Mouse (Mus musculus) midbrain, embryonic 10.5 days (tissue): ENCODE measurements around the gene Nexn. TPM values are rescaled to one million over a fixed set of nuclear protein-coding genes. Genes with fewer than 3 reads are reported as not detected.
"Not testable (repeated sequence)": the region's sequence is repeated elsewhere in the genome, so short reads cannot be mapped to it uniquely, and the experiment has no call there.

Source experiments
- DNase-seq: peaks from one replicate; pipeline ENCODE4 v3.0.0-alpha.2; 2017; ENCODE audit warnings: low spot score
- H3K27ac ChIP-seq: fragments of 300-500 bp; sonication (generic); replicated peaks from 2 replicates; pipeline ENCODE4 v1.5.1; 2016; ENCODE audit warnings: mild to moderate bottlenecking
- H3K27me3 ChIP-seq: fragments of 300-500 bp; sonication (generic); 2 replicates; pipeline ENCODE4 v1.6.1; 2016; ENCODE audit warnings: low read depth, mild to moderate bottlenecking; ENCODE audit not compliant: poor library complexity, severe bottlenecking
- H3K36me3 ChIP-seq: fragments of 300-500 bp; sonication (generic); 2 replicates; pipeline ENCODE4 v1.6.1; 2016; ENCODE audit warnings: mild to moderate bottlenecking, moderate library complexity
- H3K4me1 ChIP-seq: fragments of 300-500 bp; sonication (generic); 2 replicates; pipeline ENCODE4 v1.6.1; 2016
- H3K4me3 ChIP-seq: fragments of 300-500 bp; sonication (generic); 2 replicates; pipeline ENCODE4 v1.5.1; 2016; ENCODE audit warnings: mild to moderate bottlenecking, moderate library complexity
- H3K9me3 ChIP-seq: fragments of 300-500 bp; sonication (generic); replicated peaks from 2 replicates; pipeline ENCODE4 v1.6.1; 2016; ENCODE audit warnings: mild to moderate bottlenecking
- WGBS: fragments of 180-500 bp; shearing (Covaris S2); methylation state at CpG from one replicate; pipeline ENCODE4 v1.1.7; 2016; 5-methylcytosine and 5-hydroxymethylcytosine counted together
- polyA plus RNA-seq: library from polyadenylated mRNA; unstranded; fragments of >200 nt; fragmentation: Nextera tagmentation; extraction: Ambion mirVana; gene quantifications from 2 replicates; pipeline ENCODE4 v1.2.1, GENCODE M21; 2016

The Nexn gene
- polyA plus RNA-seq, 1 experiment from 2014 or later = 3.0 TPM

DNA sequence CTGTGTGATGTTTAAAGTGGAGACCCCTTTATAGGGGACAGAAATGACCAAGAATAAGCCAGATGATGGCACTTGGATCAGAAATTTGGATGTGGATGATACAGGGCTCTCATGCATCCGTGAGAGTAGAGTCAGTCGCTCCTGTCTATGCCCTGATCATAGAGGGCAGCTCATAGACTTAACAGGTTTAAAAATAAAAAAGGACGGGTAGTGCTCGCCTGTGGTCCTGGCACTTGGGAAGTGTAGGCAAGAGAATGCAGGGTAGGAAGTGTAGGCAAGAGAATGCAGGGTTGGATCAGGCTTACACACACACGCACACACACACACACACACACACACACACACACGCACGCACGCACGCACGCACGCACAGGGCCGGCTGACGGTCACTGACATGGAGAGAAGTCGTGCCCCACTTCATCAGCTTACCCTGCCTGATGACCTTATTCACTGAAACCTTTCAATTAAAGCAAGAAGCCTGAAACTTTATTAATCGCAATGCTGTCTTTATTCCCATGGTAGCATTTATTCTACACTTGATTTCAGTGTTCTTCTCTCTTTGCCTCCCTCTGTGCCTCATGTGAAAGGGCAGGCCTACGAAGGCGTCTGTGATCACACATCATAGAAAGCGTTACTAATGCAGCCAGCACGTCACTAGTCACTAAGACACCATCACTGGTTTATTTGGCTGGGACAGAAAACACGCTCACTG lies 7.0 kb upstream of the Nexn start:
- Histone ChIP-seq H3K9me3 (no peaks in the 10 kb centered on the region), H3K27ac (no peak overlapping the region), H3K4me1 (peaks cover 6% of the 10 kb centered on the region; the same call in 1 of the 2 replicates), H3K36me3 (peaks cover 13% of the 10 kb centered on the region), H3K4me3 (no peak overlapping the region), H3K27me3 (peaks cover 10% of the 10 kb centered on the region)
- no peak for DNase-seq
- 86% methylated on average over 20 of the region's 20 CpGs for WGBS

DNA sequence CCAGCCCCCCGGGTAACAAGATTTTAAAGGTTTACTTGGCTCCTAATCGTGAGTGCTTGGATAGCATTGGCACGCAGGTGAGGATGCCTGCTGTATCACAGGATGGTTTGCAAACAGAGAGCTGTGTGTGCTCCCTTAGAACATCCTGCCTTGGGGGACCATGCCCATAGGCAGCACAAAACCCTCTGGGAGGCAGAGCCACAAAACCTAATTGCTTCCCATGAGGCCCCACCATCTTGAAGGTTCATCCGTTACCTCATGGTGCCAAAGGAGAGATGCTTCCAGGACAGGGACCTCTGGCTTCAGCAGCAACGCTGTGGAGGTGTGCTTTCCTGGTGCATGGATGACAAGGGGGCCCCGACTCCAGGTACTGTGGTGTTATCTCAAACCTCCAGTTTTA lies 5.7 kb upstream of the Nexn start:
- Histone ChIP-seq H3K4me3 (no peak overlapping the region), H3K36me3 (peaks cover 11% of the 10 kb centered on the region), H3K4me1 (peaks cover 6% of the 10 kb centered on the region; the same call in 1 of the 2 replicates), H3K9me3 (no peaks in the 10 kb centered on the region), H3K27ac (no peak overlapping the region), H3K27me3 (peaks cover 22% of the 10 kb centered on the region)
- 86% methylated on average over 6 of the region's 6 CpGs for WGBS
- DNase-seq = no peak

DNA sequence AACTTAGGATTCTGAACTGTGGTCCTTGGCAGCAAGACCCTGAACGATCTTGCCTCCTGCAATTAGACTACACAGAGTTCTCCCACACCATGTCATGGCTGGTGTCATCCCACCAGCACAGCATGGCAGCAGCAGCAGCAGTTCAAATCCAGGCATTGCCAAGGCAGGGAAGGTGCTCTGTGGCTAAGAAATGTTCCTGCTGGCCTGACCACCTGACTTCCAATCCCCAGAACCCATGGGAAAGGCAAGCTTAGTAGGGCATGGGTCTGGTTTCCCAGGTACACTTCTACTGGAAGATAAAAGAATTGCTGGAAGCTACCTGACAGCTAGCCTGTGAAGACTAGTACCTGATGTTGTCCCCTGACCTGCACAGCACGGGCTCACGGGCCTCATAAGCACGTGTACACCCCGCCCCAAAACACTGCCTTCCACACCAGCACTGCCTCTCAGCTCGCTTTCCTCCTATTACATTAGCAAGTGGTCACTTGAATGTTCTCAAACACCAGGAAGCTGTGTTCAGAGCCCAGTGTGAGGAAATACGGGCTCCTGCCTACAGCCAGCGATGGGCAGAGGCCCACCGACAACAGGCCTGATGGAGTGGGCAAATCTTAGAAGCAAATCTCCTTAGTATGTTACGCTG lies 5.0 kb upstream of the Nexn start:
- Histone ChIP-seq H3K4me3 (no peak overlapping the region), H3K27ac (no peak overlapping the region), H3K4me1 (peaks cover 12% of the 10 kb centered on the region), H3K9me3 (no peaks in the 10 kb centered on the region), H3K36me3 (peaks cover 4% of the 10 kb centered on the region), H3K27me3 (peaks cover 29% of the 10 kb centered on the region)
- WGBS = 91% methylated on average over 10 of the region's 10 CpGs
- no peak for DNase-seq

DNA sequence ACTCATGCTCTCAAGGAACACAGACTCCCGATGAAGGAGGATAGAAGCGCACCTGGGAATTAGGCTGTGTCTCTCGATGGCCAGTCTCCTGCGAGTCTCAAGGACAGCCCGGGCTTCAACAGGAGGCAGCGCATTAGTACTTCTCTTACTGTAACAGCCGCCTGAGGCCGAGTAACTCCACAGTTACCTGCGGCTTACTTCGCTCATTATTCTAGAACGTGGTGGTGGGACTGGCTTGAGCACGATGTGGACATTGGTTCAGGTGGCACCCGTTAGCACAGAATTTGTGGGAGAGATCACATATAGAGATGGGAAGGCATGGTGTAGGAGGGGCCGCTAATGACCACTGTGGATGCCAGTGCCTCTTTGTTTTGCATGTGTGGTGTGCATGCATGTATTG lies 1.9 kb upstream of the Nexn start:
- Histone ChIP-seq H3K9me3 (no peaks in the 10 kb centered on the region), H3K27ac (no peak overlapping the region), H3K4me3 (no peak overlapping the region), H3K4me1 (peaks cover 28% of the 10 kb centered on the region), H3K36me3 (no peaks in the 10 kb centered on the region), H3K27me3 (peaks cover 59% of the 10 kb centered on the region)
- no peak for DNase-seq
- 91% methylated on average over 14 of the region's 14 CpGs for WGBS

DNA sequence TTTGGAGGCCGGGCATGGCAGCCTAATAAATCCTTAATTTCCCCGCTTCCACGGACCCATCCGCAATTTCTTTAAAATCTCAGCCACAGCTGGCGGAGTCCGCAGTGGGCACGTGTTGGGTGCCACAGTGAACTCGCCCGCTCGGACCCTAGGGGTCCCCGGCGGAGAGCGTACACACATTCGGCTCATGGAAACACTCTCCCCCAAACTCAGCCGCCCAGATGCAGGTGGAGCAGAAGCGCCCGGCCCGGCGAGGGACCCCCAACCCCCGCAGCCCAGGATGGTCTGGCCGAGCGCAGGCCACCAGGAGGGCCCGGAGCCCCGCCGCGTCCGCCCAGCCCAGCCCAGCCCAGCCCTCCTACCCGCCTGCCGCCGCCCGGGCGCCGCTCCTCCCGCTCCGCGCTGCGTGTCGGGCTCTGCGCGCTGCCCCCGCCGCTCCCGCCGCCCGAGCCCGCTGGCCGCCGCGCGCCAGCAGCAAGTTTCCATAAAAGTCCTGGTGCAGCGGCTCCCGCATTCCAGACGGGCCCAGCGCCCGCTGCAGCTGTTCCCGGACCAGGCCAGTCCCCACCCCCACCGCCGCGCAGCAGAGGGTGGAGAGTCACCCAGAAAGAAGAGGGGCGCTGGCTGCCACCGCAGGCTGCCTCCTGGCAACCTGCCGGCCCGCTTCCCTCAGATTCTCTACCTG lies 657 bp downstream of the Nexn start:
- Histone ChIP-seq H3K4me1 (peaks cover 42% of the 10 kb centered on the region), H3K36me3 (no peaks in the 10 kb centered on the region), H3K27me3 (peaks cover 72% of the 10 kb centered on the region), H3K9me3 (no peaks in the 10 kb centered on the region), H3K27ac (peak overlapping the region; percentile 86), H3K4me3 (peak overlapping the region; percentile 70)
- WGBS = 1% methylated on average over 63 of the region's 63 CpGs
- DNase-seq = peak; percentile 80

DNA sequence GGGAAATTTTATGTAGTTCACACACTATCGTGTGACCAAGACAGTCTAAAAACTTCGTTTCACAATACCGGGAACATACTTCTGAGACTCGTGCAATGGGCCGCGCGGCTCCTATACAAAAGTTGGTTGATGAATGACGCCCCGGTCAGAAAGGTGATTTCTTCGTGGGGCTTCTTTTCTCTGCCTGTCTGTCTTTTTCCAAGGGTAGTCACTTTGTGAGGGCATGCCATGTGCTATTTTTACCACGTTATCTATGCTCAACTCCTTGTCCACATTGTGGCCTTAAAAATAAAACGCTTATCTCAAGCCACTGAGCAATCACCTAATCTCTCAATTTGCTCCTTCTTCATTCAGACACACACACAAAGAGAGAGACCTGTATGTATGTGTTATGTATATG lies 1.3 kb downstream of the Nexn start:
- Histone ChIP-seq H3K9me3 (no peaks in the 10 kb centered on the region), H3K27me3 (peaks cover 72% of the 10 kb centered on the region), H3K4me3 (peak overlapping the region; percentile 70), H3K4me1 (peaks cover 42% of the 10 kb centered on the region), H3K36me3 (no peaks in the 10 kb centered on the region), H3K27ac (no peak overlapping the region)
- no peak for DNase-seq
- 32% methylated on average over 12 of the region's 12 CpGs for WGBS

DNA sequence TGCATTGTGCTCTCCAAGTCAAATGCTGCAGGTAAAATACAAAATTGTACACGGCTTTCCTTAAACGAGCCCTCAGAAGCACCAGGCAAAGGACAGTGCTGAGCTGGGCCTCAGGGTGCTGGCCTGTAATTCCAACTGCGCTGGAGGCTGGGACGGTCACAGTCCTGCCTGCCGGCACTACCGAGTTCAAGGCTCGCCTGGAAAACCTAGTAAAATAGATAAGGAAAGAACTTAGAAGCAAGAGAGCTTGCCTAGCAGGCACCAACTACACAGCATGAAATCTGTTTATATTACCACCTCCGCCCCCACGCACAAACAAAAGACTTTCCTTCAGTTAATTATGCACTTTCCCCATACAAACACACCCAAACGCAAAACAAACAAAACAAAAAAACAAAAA lies 1.8 kb downstream of the Nexn start:
- Histone ChIP-seq H3K4me1 (peaks cover 42% of the 10 kb centered on the region), H3K4me3 (no peak overlapping the region), H3K36me3 (no peaks in the 10 kb centered on the region), H3K27ac (no peak overlapping the region), H3K9me3 (no peaks in the 10 kb centered on the region), H3K27me3 (peaks cover 72% of the 10 kb centered on the region)
- DNase-seq = no peak
- 44% methylated on average over 10 of the region's 10 CpGs for WGBS

DNA sequence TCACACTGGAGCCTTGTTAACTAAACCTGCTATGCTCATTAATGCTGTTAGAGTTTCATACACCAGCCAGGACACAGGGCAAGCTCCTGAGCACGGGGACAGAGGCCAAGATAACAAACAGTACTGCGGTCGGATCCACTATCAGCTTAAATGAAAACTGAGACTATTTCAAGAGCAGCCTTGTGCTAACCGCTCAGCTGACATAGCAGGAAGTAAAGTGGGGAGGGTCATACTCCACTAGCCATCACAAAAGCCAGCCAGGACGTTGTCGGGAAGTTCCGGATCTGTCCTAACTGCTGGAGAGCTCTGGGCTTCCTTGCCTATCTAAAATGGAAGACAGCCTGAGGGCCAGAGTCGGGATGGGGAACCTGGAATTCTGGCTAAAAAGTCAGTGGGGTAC lies 4.2 kb downstream of the Nexn start:
- Histone ChIP-seq H3K27ac (no peak overlapping the region; the same call in 1 of the 2 replicates), H3K27me3 (peaks cover 51% of the 10 kb centered on the region), H3K36me3 (no peaks in the 10 kb centered on the region), H3K4me3 (no peak overlapping the region), H3K4me1 (peaks cover 42% of the 10 kb centered on the region), H3K9me3 (no peaks in the 10 kb centered on the region)
- 30% methylated on average over 8 of the region's 8 CpGs for WGBS
- no peak for DNase-seq

DNA sequence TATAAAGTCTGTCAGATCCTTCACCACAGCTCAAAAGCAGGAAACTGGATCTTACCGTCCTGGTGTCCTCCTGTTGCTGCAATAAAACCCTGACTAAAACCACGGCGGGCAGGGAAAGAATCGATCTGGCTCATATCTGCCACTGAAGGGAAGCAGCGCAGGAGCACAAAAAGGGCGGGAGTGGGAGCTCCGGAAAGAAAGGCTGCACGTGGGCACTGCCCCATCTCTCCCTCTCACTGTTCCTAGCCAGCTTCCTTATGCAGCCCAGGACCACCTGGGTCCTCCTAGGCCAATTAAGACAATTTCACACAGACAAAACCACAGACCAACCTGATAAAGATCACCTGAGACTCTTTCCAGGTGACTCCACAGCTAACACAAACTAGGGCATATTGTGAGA lies 4.7 kb downstream of the Nexn start:
- Histone ChIP-seq H3K9me3 (no peaks in the 10 kb centered on the region), H3K4me1 (peaks cover 38% of the 10 kb centered on the region), H3K36me3 (no peaks in the 10 kb centered on the region), H3K27me3 (peaks cover 46% of the 10 kb centered on the region), H3K4me3 (no peak overlapping the region), H3K27ac (no peak overlapping the region)
- DNase-seq = no peak
- 65% methylated on average over 8 of the region's 8 CpGs for WGBS

DNA sequence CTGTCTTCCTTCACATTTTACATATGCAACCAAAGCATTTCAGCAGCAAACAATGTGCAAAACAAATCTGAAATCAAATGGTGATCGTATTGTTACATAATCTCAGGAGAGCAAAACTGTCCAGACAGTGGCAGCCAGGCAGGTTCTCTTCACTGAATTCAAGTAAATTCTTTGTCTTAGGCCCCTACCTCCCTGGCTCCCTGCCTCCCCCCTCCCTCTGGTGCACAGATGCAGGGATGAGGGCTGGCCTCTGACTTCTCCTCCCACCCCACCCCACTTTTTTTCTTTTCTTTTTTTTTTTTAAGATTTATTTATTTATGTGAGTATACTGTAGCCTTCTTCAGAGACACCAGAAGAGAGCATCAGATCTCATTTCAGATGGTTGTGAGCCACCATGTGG lies 5.8 kb downstream of the Nexn start:
- H3K27me3 ChIP-seq = peaks cover 35% of the 10 kb centered on the region
- H3K9me3 ChIP-seq = no peaks in the 10 kb centered on the region
- WGBS = 86% methylated on average over 1 of the region's 1 CpGs
- H3K4me1 ChIP-seq = peaks cover 27% of the 10 kb centered on the region
- no peak for DNase-seq
- H3K27ac ChIP-seq = no peak overlapping the region
- H3K4me3 ChIP-seq = no peak overlapping the region
- no peaks in the 10 kb centered on the region for H3K36me3 ChIP-seq

DNA sequence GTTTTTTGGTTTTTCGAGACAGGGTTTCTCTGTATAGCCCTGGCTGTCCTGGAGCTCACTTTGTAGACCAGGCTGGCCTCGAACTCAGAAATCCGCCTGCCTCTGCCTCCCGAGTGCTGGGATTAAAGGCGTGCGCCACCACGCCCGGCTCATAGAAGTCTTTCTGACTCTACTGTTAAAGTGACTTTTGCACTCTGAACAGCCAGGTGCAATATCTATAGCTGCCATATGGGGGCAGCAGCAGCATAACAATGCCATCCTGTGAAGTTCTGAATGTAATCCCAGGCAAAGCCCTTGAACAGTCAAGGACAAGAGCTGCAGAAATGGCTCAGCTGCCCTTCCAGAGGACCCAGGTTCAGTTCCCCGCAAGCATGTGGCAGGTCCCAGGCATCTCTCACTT lies 6.7 kb downstream of the Nexn start:
- 42% methylated on average over 8 of the region's 9 CpGs for WGBS
- peak; percentile 77 for DNase-seq
- H3K4me1 ChIP-seq = peaks cover 18% of the 10 kb centered on the region
- not testable (repeated sequence) for H3K27ac ChIP-seq, H3K4me3 ChIP-seq, H3K9me3 ChIP-seq, H3K36me3 ChIP-seq
- H3K27me3 ChIP-seq = peaks cover 26% of the 10 kb centered on the region

DNA sequence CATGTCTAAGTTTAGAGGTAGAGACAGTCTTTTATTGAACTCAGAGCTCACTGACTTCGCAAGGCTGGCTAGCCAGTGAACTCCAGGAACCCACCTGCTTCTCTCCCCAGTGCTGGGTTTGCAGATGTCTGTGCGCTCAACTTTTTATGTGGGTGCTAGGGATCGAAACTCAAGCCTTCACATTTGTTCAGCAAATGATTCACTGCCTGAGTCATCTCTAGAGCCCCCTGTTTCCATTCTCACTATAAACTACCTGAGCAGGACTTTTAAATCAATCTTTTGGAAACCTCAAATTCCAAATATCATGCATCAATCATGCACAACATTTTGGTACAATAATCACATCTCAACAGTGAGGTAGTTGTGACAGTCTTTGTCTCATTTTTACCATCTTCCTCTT lies 8.6 kb downstream of the Nexn start:
- H3K36me3 ChIP-seq = no peaks in the 10 kb centered on the region

DNA sequence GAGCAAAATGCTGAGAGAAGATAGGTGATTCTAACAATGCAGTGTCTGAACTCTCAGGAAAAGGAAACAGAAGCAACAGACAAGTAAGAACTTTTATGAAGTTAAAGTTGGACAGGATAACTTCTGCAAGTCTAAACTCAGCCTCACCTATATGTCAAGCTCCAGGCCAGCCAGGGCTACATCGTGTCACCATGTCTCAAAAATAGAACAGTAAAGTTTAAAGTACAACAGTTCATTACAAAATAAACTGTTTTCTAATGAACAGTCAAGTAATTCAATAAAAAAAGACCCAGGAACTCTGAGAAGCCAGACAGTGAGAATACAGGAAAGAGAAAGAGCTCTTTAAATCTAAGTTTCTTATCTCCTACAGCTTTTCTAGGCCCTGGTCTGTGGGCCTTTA lies 15.7 kb downstream of the Nexn start:
- Histone ChIP-seq H3K36me3 (no peaks in the 10 kb centered on the region), H3K9me3 (no peaks in the 10 kb centered on the region), H3K4me1 (no peaks in the 10 kb centered on the region), H3K27me3 (no peaks in the 10 kb centered on the region), H3K4me3 (no peak overlapping the region), H3K27ac (no peak overlapping the region)
- no peak for DNase-seq
- 80% methylated on average over 1 of the region's 1 CpGs for WGBS

More for the DNA sequence above, 8.6 kb downstream of the Nexn start:
- H3K4me3 ChIP-seq = no peak overlapping the region
- WGBS = 90% methylated on average over 3 of the region's 3 CpGs
- H3K4me1 ChIP-seq = peaks cover 13% of the 10 kb centered on the region
- no peak for DNase-seq
- H3K27me3 ChIP-seq = peaks cover 7% of the 10 kb centered on the region
- no peak overlapping the region for H3K27ac ChIP-seq
- no peaks in the 10 kb centered on the region for H3K9me3 ChIP-seq
